Mouse (Mus musculus) forebrain, embryonic 13.5 days (tissue): ENCODE results near the gene Slc38a9. TPM values are rescaled to one million over a fixed set of nuclear protein-coding genes. Genes with fewer than 3 reads are reported as not detected.
A peak's percentile ranks its signal among the peaks of the same experiment; 100 is the strongest.
"Not testable (repeated sequence)": the region's sequence is repeated elsewhere in the genome, so short reads cannot be mapped to it uniquely, and the experiment has no call there.

Experiments used
- ATAC-seq: fragments of 200-750 bp; cut with Nextera tagmentation; 2 replicates; pipeline ENCODE4 v1.8.0; 2017
- H3K27ac ChIP-seq: fragments of 300-500 bp; sonication (generic); 2 replicates; pipeline ENCODE4 v1.5.1; 2015; ENCODE audit warnings: inconsistent platforms, mild to moderate bottlenecking, moderate library complexity
- H3K27me3 ChIP-seq: fragments of 300-500 bp; sonication (generic); 2 replicates; pipeline ENCODE4 v1.6.1; 2015; ENCODE audit warnings: mild to moderate bottlenecking, inconsistent platforms
- H3K36me3 ChIP-seq: fragments of 300-500 bp; sonication (generic); 2 replicates; pipeline ENCODE4 v1.6.1; 2015; ENCODE audit warnings: mild to moderate bottlenecking, inconsistent platforms; ENCODE audit not compliant: poor library complexity, severe bottlenecking
- H3K4me1 ChIP-seq: fragments of 300-500 bp; sonication (generic); 2 replicates; pipeline ENCODE4 v1.6.1; 2015; ENCODE audit warnings: inconsistent platforms
- H3K4me2 ChIP-seq: fragments of 300-500 bp; sonication (generic); 2 replicates; pipeline ENCODE4 v1.6.1; 2015; ENCODE audit warnings: inconsistent platforms, mild to moderate bottlenecking, moderate library complexity
- H3K4me3 ChIP-seq: fragments of 300-500 bp; sonication (generic); 2 replicates; pipeline ENCODE4 v1.5.1; 2015; ENCODE audit warnings: mild to moderate bottlenecking, inconsistent platforms
- H3K9ac ChIP-seq: fragments of 300-500 bp; sonication (generic); 2 replicates; pipeline ENCODE4 v1.6.1; 2015; ENCODE audit warnings: mild to moderate bottlenecking, inconsistent platforms
- H3K9me3 ChIP-seq: fragments of 300-500 bp; sonication (generic); replicated peaks from 2 replicates; pipeline ENCODE4 v1.6.1; 2016; ENCODE audit warnings: inconsistent platforms
- WGBS: fragments of 180-500 bp; shearing (Covaris S2); methylation state at CpG from one replicate; pipeline ENCODE4 v1.1.7; 2015; 5-methylcytosine and 5-hydroxymethylcytosine counted together
- polyA plus RNA-seq: library from polyadenylated mRNA; unstranded; fragments of >200 nt; fragmentation: Nextera tagmentation; extraction: Ambion mirVana; gene quantifications from 2 replicates; pipeline ENCODE4 v1.2.1, GENCODE M21; 2015

Slc38a9 gene
- polyA plus RNA-seq, 1 experiment from 2014 or later = 26.6 TPM

DNA sequence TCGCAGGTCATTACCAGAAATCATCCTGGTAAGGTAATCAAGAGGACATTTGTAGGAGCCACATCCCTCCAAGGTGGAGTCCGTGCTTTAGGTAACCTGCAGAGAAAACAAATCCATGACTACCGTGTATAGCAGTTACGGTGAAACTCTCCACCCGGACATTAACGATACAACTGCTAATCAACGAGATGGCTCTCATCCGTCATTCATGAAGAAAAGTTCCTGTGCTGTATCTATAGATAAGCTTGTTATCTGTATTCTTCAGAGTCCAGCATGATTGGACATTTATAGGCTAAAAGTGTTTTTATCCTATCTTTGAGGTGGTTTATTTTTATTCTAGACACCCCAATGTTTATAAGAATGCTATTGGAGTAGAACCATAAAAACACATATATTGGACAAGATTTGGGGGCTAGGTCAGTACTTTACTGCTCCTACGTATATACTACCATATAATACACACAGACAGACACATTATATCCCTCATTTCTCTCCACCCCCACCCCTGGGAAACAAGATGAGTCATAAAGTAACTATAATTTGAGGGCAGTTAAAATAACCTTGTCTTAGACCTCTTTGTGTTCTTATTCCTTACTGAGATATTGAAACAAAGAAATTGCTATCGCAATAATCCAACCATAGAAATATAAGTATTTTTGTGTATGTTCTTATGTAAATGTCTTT is 32.5 kb downstream of the Slc38a9 start:
- Histone ChIP-seq H3K4me3 (no peak overlapping the region), H3K4me1 (no peaks in the 10 kb centered on the region), H3K9me3 (no peaks in the 10 kb centered on the region), H3K4me2 (no peak overlapping the region), H3K27ac (no peak overlapping the region), H3K27me3 (no peaks in the 10 kb centered on the region), H3K36me3 (peaks cover 11% of the 10 kb centered on the region), H3K9ac (no peak overlapping the region)
- no peak for ATAC-seq
- 94% methylated on average over 10 of the region's 10 CpGs for WGBS

DNA sequence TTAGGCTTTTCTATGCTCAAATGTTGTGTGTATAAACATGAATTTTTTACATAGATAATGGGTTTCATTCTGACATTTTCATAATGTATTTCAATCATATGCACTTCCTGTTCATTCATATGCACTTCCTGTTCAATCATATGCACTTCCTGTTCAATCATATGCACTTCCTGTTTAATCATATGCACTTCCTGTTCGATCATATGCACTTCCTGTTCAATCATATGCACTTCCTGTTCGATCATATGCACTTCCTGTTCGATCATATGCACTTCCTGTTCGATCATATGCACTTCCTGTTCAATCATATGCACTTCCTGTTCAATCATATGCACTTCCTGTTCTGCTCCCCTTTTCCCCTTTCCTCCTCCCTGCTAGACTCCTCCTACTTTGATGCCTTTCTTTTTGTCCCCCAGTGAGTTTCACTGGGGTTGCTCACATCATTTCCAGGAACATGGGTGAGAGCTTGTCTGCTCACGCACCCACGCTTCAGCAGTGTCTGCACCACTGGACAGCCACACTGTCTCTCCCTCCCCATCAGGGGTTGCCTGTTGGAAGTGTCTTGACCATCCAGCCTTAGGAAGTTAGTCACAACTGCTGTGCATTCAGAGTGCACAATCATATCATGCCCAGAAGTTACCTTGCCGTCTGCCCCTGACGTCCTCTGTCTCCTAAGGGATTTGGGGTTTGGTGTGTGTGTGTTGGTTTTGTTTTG is 35.1 kb downstream of the Slc38a9 start:
- ATAC-seq = no peak
- H3K4me3 ChIP-seq = no peak overlapping the region
- WGBS = 95% methylated on average over 8 of the region's 8 CpGs
- peaks cover 33% of the 10 kb centered on the region for H3K36me3 ChIP-seq
- H3K4me1 ChIP-seq = no peaks in the 10 kb centered on the region
- H3K27me3 ChIP-seq = no peaks in the 10 kb centered on the region
- no peaks in the 10 kb centered on the region for H3K9me3 ChIP-seq
- H3K4me2 ChIP-seq = no peak overlapping the region
- no peak overlapping the region for H3K9ac ChIP-seq
- H3K27ac ChIP-seq = no peak overlapping the region

DNA sequence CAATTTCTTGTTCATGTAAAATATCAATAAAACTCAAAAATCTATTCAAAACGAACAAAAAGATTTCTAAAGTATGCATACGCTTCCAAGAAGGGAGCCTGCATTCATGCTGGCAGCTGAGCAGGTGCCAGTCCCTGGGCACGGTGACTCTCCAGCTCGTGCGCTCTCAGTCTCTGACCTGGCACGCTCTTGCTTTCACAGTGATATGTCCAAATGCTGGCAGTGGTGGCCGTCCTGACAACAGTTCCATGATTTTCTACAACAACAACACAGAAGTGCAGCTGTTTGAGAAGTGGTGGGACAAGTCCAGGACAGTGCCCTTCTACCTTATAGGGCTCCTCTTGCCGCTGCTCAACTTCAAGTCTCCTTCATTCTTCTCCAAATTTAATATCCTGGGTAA is 40.7 kb downstream of the Slc38a9 start:
- Histone ChIP-seq H3K4me3 (no peak overlapping the region), H3K9me3 (no peaks in the 10 kb centered on the region), H3K27me3 (no peaks in the 10 kb centered on the region), H3K4me2 (no peak overlapping the region), H3K4me1 (no peaks in the 10 kb centered on the region), H3K9ac (no peak overlapping the region), H3K27ac (no peak overlapping the region), H3K36me3 (peaks cover 30% of the 10 kb centered on the region)
- ATAC-seq = no peak
- WGBS = 89% methylated on average over 8 of the region's 8 CpGs

DNA sequence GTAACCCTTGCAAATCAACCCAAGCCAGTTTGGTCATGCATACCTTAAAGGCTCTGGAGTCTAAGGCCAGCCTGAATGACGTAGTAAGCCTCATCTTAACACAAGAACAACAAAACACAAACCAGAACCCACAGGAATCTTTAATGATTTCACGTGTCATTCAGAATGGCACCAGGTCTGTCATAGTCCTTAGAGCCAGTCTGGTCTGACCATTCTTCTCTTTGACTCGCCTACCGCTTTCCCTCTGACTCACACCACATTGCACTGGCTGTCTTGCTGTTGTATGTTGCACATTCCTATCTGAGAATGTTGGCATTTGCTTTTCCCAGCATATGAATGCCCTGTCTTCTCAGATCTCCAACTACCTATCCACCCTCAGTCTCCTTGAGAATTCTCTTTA is 45.8 kb downstream of the Slc38a9 start:
- no peaks in the 10 kb centered on the region for H3K27me3 ChIP-seq
- no peaks in the 10 kb centered on the region for H3K9me3 ChIP-seq
- 90% methylated on average over 4 of the region's 4 CpGs for WGBS
- H3K4me3 ChIP-seq = no peak overlapping the region
- peaks cover 6% of the 10 kb centered on the region for H3K36me3 ChIP-seq
- no peaks in the 10 kb centered on the region for H3K4me1 ChIP-seq
- no peak for ATAC-seq
- no peak overlapping the region for H3K4me2 ChIP-seq
- H3K9ac ChIP-seq = no peak overlapping the region
- H3K27ac ChIP-seq = no peak overlapping the region

DNA sequence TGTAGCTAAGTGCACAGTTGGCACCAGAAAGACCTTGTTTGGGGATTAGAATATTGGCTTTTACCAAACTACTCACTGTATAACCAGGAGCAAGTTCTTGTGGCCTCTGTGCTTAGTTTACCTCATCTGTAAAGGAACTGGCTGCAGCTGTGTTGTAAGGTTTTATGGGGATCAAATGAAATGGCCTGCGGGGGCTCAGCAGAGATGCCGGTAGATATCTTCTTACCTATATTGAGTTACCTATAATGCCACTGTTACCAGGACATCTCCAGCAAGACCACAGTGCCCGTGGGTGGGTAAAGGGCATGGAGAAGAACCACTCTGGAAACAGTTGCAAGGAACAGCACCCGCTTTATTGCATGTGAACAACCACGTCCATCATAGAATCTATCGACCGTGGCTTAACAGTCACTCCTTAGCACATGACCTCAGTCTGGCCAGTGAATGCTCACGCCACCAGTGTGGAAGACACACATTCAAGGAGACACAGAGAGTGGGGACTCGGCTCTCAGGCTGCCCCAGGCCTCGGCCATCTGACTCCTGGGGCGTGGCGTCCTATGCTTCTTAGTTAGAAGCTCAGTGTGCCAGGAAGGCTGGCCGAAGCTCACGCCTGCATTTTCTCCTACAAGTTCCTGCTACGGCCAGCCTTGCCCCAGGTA is 59.7 kb downstream of the Slc38a9 start:
- Histone ChIP-seq H3K27ac (no peak overlapping the region), H3K4me2 (no peak overlapping the region), H3K4me1 (peaks cover 9% of the 10 kb centered on the region; the same call in 1 of the 2 replicates), H3K9ac (no peak overlapping the region), H3K27me3 (no peaks in the 10 kb centered on the region), H3K9me3 (no peaks in the 10 kb centered on the region), H3K36me3 (peaks cover 13% of the 10 kb centered on the region), H3K4me3 (no peak overlapping the region)
- WGBS = 91% methylated on average over 15 of the region's 15 CpGs
- no peak for ATAC-seq

DNA sequence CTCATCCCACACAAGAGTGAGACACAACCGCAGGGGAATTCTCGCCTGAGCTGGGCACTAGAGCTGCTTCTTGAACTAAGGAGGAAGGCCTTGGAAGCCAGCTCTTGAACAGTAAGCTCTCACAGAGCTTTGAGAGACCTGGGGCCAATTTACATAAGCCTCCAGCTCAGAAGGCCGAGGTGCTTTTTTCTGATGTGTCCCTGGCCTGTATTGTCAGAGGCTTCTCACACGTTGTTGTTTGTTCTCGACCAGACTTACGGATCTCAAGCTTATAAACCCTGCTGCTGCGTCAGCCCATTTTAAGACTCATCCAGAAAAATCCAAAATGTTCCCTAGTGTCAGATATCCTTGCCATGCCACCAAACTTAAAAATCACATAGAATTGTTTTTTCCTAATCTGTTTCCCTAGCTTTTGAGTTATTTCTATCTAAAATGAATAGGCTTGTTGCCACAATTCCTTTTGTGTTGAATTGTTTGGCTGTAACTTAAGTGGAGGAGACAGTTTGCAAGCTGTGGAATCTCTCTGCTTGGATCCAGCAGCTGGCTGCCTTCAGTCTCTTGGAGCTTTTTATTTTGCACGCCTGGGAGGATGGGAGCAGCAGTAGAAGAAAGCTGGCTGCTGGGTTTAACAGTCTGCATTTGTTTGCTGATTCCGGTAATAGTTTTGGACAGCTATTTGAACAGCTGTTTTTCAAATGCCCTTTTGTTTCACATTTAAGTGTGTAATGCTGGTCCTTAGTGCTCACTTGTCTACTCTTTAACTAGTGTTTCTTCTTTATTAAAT is 61.6 kb downstream of the Slc38a9 start:
- peak overlapping the region; percentile 48; the same call in 1 of the 2 replicates for H3K27ac ChIP-seq
- no peak for ATAC-seq
- no peaks in the 10 kb centered on the region for H3K9me3 ChIP-seq
- peaks cover 13% of the 10 kb centered on the region for H3K36me3 ChIP-seq
- H3K27me3 ChIP-seq = no peaks in the 10 kb centered on the region
- no peak overlapping the region for H3K4me2 ChIP-seq
- H3K9ac ChIP-seq = no peak overlapping the region
- 22% methylated on average over 9 of the region's 9 CpGs for WGBS
- peaks cover 9% of the 10 kb centered on the region; the same call in 1 of the 2 replicates for H3K4me1 ChIP-seq
- no peak overlapping the region for H3K4me3 ChIP-seq

DNA sequence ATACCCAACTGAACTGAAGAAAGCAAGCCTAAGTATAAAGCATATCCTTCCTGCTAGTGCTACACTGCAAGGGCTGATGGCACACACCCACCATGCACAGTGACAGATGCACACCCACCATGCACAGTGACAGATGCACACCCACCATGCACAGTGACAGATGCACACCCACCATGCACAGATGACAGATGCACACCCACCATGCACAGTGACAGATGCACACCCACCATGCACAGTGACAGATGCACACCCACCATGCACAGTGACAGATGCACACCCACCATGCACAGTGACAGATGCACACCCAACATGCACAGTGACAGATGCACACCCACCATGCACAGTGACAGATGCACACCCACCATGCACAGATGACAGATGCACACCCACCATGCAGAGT is 63.7 kb downstream of the Slc38a9 start:
- not testable (repeated sequence) for H3K9me3 ChIP-seq, H3K4me3 ChIP-seq, H3K27me3 ChIP-seq, H3K9ac ChIP-seq, H3K4me1 ChIP-seq, ATAC-seq, H3K4me2 ChIP-seq, H3K27ac ChIP-seq
- H3K36me3 ChIP-seq = peaks cover 13% of the 10 kb centered on the region

DNA sequence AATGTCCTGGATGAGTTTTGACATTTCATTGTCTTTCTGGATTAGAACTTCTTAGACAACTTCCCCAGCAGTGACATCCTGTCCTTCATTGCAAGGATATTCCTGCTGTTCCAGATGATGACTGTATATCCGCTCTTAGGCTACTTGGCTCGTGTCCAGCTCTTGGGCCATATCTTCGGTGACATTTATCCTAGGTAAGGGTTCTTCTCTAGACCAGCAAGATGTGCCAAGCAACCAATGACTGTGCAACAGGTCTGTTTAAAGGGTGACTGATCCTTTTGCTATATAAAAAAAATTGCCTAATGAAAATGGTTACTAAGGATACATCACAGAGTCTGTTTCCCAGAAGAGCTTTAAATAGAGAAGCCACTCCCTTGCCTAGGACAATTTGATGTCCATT is 65.5 kb downstream of the Slc38a9 start:
- H3K27me3 ChIP-seq = no peaks in the 10 kb centered on the region
- H3K36me3 ChIP-seq = peaks cover 9% of the 10 kb centered on the region; the same call in 1 of the 2 replicates
- no peaks in the 10 kb centered on the region for H3K9me3 ChIP-seq
- no peak for ATAC-seq
- H3K9ac ChIP-seq = no peak overlapping the region
- H3K4me3 ChIP-seq = no peak overlapping the region
- H3K4me1 ChIP-seq = peaks cover 9% of the 10 kb centered on the region; the same call in 1 of the 2 replicates
- H3K27ac ChIP-seq = no peak overlapping the region
- WGBS = 85% methylated on average over 3 of the region's 3 CpGs
- no peak overlapping the region for H3K4me2 ChIP-seq

DNA sequence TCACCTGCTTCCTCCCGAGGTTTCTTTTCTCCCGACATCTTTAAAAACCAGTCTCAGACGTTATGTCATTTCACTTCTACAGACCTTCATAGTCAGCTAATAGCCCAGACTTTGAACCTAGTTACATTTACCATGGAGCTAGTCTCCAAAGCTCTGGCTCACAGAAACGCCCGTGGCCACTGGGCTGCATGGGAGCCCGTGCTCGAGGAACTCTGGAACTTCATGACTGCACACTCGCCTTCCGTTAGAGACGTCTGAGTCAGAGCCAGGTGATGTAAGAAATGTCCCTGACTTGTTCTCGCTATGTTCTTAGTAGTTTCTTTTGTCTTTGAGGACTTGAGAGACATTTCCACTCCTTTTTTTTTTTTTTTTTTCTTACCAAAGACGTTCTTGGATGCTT is 72.8 kb downstream of the Slc38a9 start:
- no peak overlapping the region for H3K9ac ChIP-seq
- H3K27me3 ChIP-seq = no peaks in the 10 kb centered on the region
- no peak overlapping the region for H3K4me2 ChIP-seq
- no peak overlapping the region for H3K4me3 ChIP-seq
- H3K9me3 ChIP-seq = no peaks in the 10 kb centered on the region
- WGBS = 89% methylated on average over 12 of the region's 12 CpGs
- peaks cover 20% of the 10 kb centered on the region for H3K36me3 ChIP-seq
- no peak for ATAC-seq
- H3K27ac ChIP-seq = no peak overlapping the region
- no peaks in the 10 kb centered on the region for H3K4me1 ChIP-seq

DNA sequence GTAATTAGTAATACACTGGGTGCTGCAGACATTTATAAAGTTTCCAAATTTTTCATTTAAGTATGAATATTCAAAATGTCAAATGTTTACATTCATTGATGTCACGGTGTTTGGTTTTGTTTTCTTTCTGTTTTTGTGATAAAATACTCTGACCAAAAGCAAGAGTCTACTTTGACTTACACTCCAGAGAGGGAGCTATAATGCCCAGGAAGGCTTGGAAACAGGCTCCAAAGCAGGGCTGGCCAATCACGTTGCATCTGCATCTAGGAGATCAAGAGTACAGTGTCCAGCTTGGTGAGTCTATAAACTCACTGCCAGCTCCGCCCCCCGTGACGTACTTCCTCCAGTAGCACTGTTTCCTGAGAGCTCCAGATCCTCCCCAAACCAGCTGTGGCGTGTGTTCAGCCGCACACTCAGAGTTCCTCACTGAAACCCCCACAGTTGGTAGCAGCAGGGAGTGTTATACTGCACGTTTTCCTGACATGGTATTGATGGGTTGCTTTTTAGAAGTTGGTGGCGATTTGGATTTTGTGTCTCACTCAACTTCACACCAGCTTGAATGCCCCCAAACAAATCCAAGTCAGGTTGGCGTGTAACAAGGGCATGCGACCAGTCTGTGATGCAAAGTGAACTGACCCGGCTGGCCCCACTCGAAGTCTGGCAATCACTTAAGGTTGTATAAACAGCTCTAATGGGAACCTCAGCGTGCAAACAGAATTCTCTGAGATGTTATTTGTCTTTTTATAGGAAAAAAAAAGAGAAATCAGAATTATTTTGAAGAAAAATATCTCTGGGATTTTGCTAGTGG is 74.6 kb downstream of the Slc38a9 start:
- H3K4me3 ChIP-seq = no peak overlapping the region
- no peak overlapping the region for H3K4me2 ChIP-seq
- no peak for ATAC-seq
- no peak overlapping the region for H3K27ac ChIP-seq
- WGBS = 79% methylated on average over 14 of the region's 14 CpGs
- H3K27me3 ChIP-seq = no peaks in the 10 kb centered on the region
- H3K9ac ChIP-seq = no peak overlapping the region
- no peaks in the 10 kb centered on the region for H3K9me3 ChIP-seq
- no peaks in the 10 kb centered on the region for H3K4me1 ChIP-seq
- H3K36me3 ChIP-seq = peaks cover 14% of the 10 kb centered on the region

DNA sequence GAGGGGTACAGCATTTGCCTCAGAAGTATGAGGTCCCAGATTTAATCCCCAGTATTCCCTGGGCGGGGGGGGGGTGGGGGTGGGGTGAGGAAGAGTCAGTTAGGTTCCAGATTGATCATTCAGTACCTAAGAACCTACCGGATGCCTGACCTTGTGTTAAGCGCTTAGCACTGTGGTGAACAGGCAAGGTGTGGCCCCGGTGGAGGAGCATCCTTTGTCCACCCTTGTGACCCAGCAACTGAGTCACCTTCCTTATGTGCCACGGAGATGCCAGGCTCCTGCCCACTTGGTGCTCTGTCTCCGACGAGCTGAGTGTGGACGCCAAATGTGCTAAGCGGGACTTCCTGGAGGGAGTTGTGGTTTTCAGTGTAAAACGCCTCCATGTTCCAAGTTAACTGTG is 75.9 kb downstream of the Slc38a9 start:
- Histone ChIP-seq H3K9ac (no peak overlapping the region), H3K27ac (no peak overlapping the region), H3K4me3 (no peak overlapping the region), H3K4me1 (no peaks in the 10 kb centered on the region), H3K9me3 (no peaks in the 10 kb centered on the region), H3K27me3 (no peaks in the 10 kb centered on the region), H3K36me3 (peaks cover 14% of the 10 kb centered on the region), H3K4me2 (no peak overlapping the region)
- ATAC-seq = peak; percentile 24; the same call in 1 of the 2 replicates
- 87% methylated on average over 10 of the region's 10 CpGs for WGBS
